Mouse (Mus musculus): Measurements from ENCODE around the gene Hist1h2bj.
A peak's percentile ranks its signal among the peaks of the same experiment; 100 is the strongest.
"Not testable (repeated sequence)": the region's sequence is repeated elsewhere in the genome, so short reads cannot be mapped to it uniquely, and the experiment has no call there.

GRCm38 (mm10) chr13:22041142-22041536 is 1.9 kb upstream of the Hist1h2bj start, which contains the start of gene Hist1h4i:
- not testable (repeated sequence) for TF ChIP-seq USF1 (IDR thresholded peaks at IDR 0.05; ENCODE audit: low read depth, low read length); ZC3H11A (IDR thresholded peaks at IDR 0.05; ENCODE audit: low read depth, low read length); EP300 (IDR thresholded peaks at IDR 0.05; ENCODE audit: low read depth in 1 of 2, low read length in 2 of 2); MYC (IDR thresholded peaks at IDR 0.05; ENCODE audit: low read depth, low read length); CTCF (IDR thresholded peaks at IDR 0.05 in 2 of 3, conservative IDR thresholded peaks at IDR 0.05 in 1 of 3; ENCODE audit: control insufficient read depth in 1 of 3, insufficient read depth in 1 of 3, low read depth in 2 of 3, low read length in 3 of 3, poor library complexity in 1 of 3, severe bottlenecking in 1 of 3); NELFE (IDR thresholded peaks at IDR 0.05; ENCODE audit: low read depth, low read length); ZNF384 (IDR thresholded peaks at IDR 0.05; ENCODE audit: low read depth, low read length); RAD21 (IDR thresholded peaks at IDR 0.05; ENCODE audit: low read depth, low read length); SMC3 (IDR thresholded peaks at IDR 0.05; ENCODE audit: low read depth, low read length); SIN3A (IDR thresholded peaks at IDR 0.05; ENCODE audit: low read length)
- peak; percentile 89 to 96; a peak in 3 of 4 replicates for TF ChIP-seq POLR2A (IDR thresholded peaks at IDR 0.05; ENCODE audit: control insufficient read depth in 1 of 2, insufficient read depth in 1 of 2, low read depth in 1 of 2, low read length in 2 of 2, poor library complexity in 1 of 2)

All from MEL (cell line).